Mouse (Mus musculus) activated CD4-positive, CD25-positive, alpha-beta regulatory T cell, adult 4 months (primary cell): ENCODE measurements around the gene Sae1. TPM values are rescaled to one million over a fixed set of nuclear protein-coding genes. Genes with fewer than 3 reads are reported as not detected.

Experiments used
- ATAC-seq: one replicate; pipeline ENCODE4 v1.8.0; 2017
- polyA plus RNA-seq, 2 experiments: library from polyadenylated mRNA; unstranded; fragments of 100-300 nt; shearing (Covaris generic); gene quantifications; one replicate each; pipeline ENCODE4 v1.2.1; 2017

Gene Sae1
- polyA plus RNA-seq, 2 experiments from 2014 or later: 75.9 to 106 TPM

DNA sequence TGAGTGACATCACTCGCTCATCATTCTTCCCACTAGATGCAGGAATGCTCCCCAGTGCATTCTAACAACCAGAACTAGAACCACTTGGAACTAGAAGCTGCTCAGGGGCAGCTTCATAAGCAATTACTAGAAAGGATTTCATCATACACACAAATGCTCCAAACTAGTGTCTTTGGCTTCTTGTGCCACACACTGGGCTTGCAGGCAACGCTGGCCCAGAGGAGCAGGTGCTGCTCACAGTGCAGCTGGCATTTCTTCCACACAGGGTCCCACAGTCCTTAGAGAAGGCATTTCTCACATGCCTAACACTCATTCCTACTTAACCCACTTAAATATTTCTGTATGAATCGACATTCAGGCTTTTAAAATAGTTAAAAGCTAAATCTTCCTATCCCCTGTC, 30.0 kb downstream of the Sae1 start:
- ATAC-seq: no peak

DNA sequence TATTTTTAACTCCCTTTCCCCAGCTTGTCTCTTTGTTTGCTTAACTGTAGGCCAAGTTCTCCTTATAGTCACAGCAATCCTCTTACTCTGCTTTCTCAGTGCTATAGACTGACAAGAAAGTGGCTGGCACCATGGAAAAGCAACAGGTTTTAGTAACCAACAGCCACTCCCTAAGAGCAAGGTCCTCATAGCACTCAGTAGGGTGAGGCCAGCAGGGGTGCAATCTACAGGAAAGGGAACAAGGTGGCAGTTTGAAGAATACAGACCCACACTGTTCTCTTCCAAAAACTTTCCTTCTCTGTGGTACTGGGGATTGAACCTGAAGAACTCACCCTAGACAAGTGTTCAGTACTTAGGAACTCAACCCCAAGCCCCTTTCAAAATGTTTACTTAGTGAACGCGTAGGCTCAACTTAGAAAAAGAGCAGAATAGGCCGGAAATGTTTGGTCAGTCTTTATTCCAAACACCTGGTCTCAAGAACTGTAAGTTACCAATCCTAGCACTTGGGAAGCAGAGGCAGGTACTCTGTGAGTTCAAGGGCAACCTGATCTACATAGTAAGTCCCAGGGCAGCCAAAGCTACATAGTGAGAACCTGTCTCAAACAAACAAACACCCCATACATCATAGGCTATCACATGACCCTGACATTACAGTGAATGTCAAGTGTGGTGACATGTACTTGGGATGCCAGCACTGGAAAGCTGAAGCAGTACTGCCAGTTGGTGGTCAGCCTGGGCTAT, 31.6 kb downstream of the Sae1 start:
- ATAC-seq: no peak

DNA sequence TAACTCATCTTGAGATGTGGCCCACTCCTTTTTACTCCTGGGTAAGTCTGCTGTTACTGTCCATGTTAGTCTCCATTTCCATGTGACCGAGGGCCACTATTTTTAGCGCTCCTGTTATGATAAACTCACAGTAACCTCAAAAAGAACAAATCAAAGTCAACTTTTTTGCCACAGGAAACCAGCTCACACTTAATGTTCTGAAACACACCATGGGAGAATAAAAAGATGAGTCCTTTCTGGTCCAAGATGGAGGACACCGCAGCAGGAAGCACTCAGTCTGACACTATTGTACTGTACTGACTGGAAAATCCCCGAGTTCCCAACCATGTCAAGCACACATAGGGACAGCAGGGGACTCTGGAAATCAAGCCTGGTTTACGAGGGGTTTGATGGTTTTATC, 37.6 kb downstream of the Sae1 start:
- no peak for ATAC-seq

DNA sequence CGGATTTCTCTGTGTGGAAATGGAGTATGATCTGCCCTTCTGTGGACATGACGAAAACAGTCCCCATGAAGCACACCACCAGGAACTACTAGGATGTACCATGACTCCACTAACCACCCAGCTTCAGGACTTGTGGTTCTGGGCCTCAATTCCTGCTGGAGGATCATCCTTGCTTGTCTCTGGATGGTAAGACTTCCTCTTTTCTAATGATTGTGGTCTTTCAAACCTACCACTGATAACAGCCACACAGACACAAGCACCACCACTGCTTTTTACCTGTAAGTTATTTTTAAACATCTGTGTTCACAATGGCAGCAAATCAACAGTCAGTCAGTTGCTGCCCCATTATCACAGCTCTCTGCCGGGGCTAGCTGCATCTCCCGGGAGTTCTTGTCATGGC, 42.3 kb downstream of the Sae1 start:
- no peak for ATAC-seq

DNA sequence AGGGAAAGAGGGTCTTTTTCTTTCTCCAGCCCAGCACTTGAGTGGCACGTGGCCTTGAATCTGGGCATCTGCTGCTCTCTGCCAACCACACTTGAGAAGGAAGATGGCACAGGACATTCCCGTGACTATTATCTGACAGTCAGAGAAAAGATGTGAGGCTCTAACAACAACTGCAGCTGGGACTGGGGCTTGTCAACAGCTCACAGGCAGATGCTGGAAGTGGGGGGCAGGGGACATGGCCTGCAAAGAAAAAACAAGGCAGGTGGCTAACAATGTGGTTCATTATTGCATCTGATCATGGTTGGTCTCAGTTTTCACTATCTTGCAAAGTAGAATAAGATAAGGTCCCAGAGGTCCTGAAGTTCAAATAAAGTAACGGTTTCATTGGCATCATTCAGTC, 43.0 kb downstream of the Sae1 start:
- ATAC-seq: no peak

DNA sequence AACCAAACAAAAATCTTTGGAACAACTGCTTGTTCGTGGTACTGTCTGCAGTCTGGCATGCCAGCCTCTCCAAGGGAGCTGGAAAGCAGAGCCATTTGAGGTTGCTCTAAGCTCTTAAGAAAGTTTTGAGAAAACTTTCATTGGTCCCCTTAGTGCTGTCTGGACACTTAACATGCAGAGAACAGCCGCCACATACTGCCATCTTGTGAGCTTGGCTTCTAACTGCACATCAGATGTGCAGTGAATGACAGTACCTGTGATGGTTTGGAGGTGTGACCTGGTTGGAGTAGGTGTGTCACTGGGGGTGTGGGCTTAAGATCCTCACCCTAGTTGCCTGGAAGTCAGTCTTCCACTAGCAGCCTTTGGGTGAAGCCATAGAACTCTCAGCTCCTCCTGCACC, 49.9 kb downstream of the Sae1 start:
- no peak for ATAC-seq

DNA sequence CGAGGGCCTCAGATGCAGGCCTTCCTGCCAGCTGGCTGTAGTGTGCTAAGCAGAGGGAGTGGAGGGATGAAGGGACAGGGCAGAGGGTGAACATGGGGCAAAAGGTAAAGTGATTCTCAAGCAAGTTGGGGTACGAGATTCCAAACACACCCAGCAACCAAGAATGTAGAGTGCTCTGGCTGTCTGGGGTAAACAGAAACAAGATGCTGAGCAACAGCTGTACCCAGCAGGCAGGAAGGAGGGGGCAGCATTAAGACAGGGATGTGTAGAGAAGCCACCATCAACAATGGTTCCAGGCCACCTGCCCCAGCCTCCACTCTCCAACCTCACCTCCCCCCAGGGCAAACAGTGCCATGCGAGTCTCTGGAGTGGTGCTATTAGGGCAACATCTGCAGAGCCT, 58.5 kb downstream of the Sae1 start:
- ATAC-seq: no peak

DNA sequence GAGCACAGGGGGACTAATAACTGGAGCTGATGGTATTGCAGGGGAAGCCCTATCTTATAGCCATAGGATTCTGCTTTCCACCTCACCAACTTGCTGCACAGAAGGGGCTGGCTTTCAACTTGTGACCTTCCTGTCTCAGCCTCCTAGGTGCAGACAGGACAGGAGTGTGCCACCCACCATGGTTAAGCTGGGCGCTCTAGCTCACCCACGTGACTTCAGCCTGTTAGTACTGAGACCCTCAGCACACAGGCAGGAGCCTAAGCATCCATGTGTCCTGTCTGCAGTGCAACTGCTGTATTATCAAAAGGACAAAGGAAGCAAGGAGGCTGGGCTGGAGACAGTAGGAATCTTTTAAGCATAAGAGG, 61.0 kb downstream of the Sae1 start:
- ATAC-seq: no peak

DNA sequence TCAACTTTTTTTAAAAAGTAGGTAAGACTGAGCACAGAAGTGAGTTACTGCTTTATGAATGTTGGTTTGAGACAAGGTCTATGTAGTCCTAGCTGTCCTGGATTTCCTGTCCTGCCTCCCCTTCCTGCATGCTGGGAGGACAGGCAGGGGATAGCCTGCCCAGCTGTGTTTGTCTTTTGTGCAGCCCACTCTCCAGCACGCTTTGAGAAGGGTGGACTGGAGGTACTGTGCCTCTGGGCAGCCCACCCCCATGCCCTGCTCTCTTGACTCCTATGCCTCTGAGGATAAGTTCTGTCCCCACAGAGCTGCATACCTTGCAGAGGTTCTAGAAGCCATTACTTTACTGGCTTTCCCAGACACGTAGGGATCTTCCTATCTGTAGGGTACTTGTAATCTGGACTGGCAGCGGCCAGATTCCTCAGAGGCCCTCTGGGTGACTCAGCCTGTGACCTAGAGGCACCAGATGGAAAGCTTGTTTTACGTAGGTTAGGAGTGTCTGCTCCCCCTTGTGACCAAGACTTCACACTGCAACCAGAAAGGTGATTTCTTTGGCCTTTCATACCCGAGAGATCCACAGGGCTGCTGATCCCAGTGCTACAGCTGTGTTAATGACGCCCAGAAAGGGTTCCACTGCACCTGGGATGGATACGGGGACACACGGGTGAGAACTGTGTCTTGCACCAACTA, 61.5 kb downstream of the Sae1 start:
- ATAC-seq: peak; percentile 86

DNA sequence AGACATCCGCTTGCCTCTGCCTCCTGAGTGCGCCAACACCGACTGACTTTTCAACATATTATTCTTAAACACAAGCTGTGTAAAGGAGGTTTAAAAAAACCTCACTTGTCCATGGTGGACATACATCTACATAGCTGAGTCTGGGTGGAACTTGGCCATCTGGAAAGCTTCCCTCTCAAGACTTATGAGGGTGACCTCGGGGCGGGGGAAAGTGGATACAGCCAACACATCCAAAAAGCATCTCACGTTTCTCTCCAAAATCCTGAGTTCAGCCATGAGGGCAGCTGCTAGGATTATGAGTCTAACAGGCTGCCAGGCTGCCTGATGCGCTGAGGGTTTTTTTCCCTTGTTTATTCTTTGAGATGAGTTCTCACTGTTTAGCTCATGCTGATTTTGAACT, 62.9 kb downstream of the Sae1 start:
- ATAC-seq: no peak

DNA sequence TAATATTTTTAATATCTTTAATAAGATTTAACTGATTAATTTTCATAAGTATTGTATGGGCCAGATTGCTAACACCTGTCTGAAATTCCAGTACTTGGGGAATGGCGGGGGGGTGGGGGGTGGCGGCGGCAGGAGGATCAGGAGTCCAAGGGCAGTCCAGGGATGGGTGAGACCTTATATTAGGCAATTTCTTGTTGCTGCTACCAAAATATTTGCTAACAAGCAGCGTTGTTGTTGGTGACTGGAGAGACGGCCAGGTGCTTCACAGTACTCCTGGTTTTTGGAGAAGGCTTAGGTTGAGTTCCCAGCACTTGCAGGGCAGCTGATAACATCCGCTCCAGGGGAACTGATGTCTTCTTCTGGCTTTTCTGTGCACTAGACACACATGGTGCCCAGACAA, 67.1 kb downstream of the Sae1 start:
- ATAC-seq: no peak

DNA sequence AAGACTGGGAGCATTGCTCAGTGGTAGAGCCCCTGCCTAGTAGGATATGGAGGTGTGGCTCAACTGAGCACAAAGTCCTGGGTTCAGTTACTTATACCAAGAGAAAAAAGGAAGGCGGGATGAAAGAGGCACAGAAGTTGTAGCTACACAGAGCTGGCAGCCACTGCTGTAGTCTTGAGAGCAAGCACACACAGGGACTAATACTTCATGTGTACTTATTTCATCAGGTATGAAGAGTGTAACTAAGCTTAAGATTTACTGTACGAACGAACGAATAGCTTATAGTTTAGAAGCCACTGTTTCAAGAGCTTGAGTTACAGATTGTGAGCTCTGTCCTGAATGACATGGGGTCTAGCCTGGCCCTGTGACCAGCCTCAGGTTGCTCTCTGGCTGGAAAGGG, 68.4 kb downstream of the Sae1 start:
- no peak for ATAC-seq

DNA sequence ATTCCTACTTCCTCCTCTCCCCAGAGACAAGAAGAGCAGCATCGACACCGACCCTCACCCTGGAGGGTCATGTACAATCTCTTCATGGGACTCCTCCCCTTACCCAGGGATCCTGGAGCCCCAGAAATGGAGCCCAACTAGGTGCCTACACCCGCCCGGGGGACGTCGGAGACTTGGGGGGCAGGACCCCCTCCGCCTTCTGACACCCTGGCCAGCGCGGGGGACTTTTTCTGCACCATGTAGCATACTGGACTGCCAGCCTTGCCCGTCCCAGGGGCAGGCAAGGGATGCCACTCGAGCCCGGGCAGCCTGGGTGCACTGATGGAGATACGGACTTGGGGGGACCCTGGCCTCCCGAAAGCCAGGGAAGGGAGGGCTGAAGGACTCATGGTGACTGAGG, 70.5 kb downstream of the Sae1 start:
- ATAC-seq: no peak

DNA sequence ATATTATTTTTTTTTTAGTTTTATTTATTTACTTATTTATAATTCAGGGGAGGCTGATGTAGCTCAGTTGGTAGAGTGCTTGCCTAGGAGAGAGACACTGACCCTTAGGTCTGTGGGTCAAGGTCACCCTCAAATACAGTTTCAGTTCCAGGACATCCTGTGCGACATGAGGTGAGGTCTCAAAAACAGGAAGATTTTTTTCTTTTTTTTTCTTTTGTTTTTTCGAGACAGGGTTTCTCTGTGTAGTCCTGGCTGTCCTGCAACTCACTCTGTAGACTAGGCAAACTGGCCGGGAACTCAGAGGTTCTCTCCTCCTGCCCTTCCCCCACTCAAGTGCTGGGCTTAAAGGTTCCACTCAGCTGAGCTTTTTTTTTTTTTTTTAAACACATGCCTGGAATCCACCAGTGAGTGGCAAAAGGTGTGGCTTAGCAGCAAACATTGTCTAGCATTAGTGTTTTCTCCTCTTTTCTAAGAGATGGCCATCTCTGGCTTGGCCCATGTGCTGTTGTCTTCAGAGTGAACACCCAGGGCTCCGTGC, 72.3 kb downstream of the Sae1 start:
- no peak for ATAC-seq

DNA sequence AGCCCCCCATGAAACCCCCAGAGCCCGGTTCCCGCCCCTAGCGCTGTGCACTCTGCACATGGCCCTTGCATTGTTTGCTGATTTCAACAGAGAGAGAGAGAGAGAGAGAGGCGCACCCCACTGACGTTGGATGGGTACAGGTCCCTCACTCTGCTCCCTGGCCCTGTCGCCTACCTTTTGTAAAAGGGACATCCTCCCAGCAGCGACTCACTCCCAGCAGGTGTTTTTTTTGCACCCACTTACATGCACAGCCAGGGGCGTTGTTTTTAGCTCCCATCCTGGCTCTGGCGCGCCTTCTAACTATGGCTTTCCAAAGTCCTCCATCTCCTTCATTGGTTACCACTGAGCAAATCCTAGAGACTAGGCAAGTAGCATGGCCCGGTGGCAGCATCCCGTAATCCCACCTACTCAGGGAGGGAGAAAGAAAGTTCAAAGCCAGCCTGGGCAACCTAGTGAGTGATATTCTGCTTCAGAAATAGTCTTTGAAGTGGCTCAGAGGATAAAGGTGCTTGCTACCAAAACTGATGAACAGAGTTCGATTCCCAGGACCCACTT, 73.3 kb downstream of the Sae1 start:
- no peak for ATAC-seq

DNA sequence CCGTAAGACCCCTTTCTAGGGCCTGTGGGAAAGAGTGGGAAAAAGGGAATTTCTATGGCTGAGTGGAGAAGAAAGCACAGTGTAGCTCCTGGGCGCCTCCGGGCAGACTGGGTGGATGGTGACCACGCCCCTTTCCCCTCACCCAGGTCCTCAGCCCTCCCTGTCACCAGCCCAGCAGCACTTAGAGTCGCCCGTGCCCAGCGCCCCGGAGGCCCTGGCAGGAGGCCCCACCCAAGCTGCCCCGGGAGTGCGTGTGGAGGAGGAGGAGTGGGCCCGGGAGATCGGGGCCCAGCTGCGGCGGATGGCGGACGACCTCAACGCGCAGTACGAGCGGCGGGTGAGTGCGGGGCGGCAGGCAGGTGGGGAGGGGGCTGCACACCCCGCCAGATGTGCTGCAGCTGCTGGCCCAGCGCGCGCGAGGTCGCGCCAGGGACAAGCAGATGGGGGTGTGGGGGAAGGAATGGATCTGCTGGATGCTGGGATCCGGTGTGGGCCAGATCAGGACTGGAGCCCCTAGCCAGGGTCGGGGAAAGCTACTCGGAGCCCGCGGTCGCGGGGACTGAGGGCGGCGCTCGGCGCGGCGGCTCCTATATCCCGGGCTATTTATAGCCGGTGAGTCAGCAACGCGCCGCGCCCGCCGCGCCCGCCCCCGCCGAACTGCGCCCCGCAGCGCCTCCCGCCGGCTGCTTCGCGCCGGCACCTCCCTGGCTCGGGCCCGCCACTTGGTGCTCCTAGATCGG, 74.0 kb downstream of the Sae1 start:
- peak; percentile 35 for ATAC-seq

DNA sequence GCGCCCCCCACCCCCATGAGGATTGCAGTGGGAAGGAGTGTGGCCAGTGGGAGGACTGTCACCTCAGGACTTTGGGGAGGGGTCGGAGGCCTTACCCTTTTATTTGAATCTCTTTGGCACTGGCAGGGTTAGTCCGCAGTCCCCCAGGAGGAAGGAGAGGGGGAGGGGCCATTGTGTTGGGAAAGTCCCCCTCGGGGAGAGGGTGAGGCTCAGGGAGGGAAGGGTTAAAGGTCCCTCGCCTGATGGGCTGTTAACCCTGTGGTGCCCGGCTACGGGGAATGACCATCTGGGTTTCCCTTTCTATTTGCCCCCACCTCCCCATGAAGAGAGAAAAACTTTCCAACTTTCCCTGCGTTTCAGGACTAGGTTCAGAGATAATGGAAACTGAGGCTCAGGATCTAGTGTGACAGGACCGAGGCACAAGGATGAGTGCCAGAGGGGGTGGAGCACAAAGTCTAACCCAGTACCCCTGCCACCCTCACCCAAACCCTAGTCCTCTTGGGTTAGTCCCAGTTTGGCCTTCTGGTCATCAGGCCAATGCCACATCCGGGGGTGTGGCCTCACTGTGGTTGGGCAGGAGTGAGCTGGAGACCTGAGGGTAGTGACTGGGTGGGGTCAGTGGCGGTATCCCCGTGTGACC, 74.8 kb downstream of the Sae1 start:
- no peak for ATAC-seq

DNA sequence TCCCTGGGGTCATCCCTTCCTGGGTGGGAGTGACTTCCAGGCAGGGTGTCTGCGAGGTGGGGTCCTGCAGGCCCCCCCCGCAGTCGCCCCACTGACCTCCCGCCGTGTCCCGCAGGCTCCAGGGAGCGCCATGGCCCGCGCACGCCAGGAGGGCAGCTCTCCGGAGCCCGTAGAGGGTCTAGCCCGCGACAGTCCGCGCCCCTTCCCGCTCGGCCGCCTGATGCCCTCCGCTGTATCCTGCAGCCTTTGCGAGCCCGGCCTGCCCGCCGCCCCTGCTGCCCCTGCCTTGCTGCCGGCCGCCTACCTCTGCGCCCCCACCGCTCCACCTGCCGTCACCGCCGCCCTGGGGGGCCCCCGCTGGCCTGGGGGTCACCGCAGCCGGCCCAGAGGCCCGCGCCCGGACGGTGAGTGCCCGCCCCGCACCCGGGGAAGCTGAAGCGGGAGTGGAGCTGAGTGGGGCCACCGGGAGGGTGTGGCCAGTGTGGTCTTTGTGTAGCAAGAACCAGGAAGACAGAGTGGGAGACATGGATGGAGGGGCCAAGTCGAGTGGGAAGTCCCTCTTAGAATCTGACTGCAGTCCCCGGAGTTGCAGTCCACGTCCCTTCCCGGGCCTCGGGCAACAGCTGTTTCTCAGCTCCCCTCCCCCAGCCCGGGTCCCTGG, 75.5 kb downstream of the Sae1 start:
- no peak for ATAC-seq

DNA sequence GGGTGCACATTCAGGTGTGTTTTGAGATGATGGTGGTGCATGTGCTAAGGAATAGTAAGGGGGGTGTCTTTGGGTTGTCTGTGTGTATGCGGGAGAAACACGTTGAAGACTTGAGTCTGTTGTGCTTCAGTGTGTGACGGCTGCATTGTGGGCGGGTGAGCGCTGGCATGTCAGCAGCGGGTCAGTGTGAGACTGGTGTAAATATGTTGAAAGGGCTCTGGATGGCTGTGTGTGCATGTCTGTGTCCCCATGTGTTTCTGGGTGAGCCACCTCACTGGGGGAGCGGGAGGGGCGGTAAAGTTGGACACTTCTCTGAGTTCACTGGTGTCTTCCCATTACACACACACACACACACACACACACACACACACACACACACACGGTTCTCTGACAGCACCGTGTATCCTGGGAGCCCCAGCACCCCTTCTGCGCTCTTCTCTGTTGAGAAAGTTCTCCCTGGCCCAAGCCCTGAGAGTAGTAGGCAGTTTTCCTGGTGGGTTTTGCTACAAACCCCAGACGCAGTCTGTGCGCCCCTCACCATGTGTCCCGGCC, 76.1 kb downstream of the Sae1 start:
- ATAC-seq: no peak

DNA sequence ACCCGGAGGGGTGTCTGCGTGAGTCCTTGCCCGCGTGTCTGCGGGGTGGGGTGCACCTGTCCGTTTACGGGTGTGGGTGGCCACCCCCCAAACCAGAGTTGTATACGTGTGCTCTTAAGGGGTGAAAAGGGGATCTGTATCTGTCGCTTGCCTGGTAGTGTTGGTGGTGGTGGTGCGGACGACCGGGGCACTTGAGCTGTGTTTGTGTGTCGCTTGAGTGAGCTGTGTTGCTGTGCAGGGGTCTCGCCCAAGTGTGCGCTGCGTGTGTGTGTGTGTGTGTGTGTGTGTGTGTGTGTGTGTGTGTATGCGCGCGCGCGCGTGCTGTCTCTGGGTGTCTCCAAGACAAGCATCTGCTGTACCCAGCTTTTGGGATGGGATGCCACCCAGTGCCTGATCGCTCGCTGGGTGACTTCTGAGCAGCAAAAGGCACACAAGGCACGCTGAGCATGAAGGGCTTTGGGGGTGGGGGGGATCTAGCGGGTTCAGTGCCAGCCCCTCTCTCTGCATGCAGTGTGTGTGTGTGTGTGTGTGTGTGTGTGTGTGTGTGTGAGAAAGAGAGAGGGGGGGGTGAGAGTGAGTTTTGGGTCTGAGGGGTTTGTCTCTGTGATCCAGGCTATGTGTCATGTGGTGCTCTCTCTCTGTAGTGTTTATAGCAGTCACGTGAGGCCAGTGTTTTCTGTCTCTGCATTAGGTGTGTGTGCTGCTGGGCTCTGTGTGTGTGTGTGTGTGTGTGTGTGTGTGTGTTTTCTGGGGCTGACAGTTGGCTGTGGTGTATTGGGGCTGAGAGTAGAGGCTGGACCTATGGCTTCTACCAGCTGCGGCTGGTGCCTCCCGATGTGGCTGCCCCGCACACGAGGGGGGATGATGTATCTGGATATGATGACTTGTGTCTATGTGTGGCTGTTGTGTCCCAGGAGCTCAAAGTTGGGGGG, 76.8 kb downstream of the Sae1 start:
- ATAC-seq: peak; percentile 9

DNA sequence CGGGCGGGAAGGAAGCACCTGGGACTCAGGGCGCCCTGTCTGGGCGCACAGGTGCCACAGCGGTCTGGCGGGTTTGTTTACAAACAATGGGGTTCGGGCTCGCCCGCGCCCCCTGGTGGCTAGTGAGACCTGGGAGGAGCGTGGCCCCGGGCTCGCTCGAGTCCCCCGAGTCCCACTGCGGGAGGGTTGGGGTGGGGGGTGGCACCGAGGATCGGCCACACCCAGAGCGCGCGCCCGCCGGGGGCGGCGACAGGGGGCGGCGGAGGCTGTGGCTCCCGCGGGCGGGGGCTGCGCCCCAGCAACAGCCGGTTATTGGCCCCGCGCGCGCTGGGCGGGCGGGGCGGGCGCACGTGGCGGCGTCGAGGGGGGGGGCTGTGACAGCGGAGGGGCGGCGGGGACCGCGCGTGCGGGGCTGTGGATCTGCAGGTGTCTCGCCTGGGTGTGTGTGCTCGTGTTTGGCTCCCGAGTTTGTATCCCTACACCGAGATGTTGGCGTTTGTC, 77.5 kb downstream of the Sae1 start:
- peak; percentile 37 for ATAC-seq
